Mouse (Mus musculus) adrenal gland, postnatal 36 days (tissue): ENCODE measurements around the gene Slc25a30. TPM values are rescaled to one million over a fixed set of nuclear protein-coding genes. Genes with fewer than 3 reads are reported as not detected.
"Not testable (repeated sequence)": the region's sequence is repeated elsewhere in the genome, so short reads cannot be mapped to it uniquely, and the experiment has no call there.

Experiments
- DNase-seq, 2 experiments: peaks; one replicate each; pipeline ENCODE4 v3.0.0; 2021; ENCODE audit warnings: mixed read lengths in 1 of 2
- total RNA-seq, 2 experiments: library from RNA; stranded (reverse); gene quantifications; 2 replicates each; pipeline ENCODE4 v1.2.3; 2021

Gene Slc25a30
- total RNA-seq, 2 experiments from 2014 or later, result 206 to 215 TPM

- DNase-seq, result no peak
These were observed 6.3 kb upstream of the Slc25a30 start for GRCm38 (mm10) chr14:75793110-75793509.

GRCm38 (mm10) chr14:75791372-75791771, 4.5 kb upstream of the Slc25a30 start:
- DNase-seq, result no peak

- DNase-seq, result peak; percentile 51 to 53
These were observed 3.7 kb upstream of the Slc25a30 start for GRCm38 (mm10) chr14:75790411-75790996.

GRCm38 (mm10) chr14:75789291-75789690, 2.5 kb upstream of the Slc25a30 start:
- peak; percentile 81 to 87 for DNase-seq

- no peak for DNase-seq
These were observed 948 bp upstream of the Slc25a30 start for GRCm38 (mm10) chr14:75787794-75788175.

- no peak for DNase-seq
These were observed 391 bp downstream of the Slc25a30 start for GRCm38 (mm10) chr14:75786424-75786867.

- DNase-seq, result no peak
These were observed 6.9 kb downstream of the Slc25a30 start for GRCm38 (mm10) chr14:75779913-75780312.

GRCm38 (mm10) chr14:75776637-75777036, 10.2 kb downstream of the Slc25a30 start:
- DNase-seq, result no peak

- DNase-seq, result peak; percentile 59 to 63
These were observed 13.4 kb downstream of the Slc25a30 start for GRCm38 (mm10) chr14:75773431-75773830.

GRCm38 (mm10) chr14:75772407-75772806, 14.4 kb downstream of the Slc25a30 start:
- not testable (repeated sequence) for DNase-seq

- no peak for DNase-seq
These were observed 15.7 kb downstream of the Slc25a30 start for GRCm38 (mm10) chr14:75771101-75771501.

GRCm38 (mm10) chr14:75769334-75769733, 17.5 kb downstream of the Slc25a30 start:
- DNase-seq, result no peak

GRCm38 (mm10) chr14:75768275-75768608, 18.6 kb downstream of the Slc25a30 start:
- no peak for DNase-seq

GRCm38 (mm10) chr14:75767492-75768274, 19.2 kb downstream of the Slc25a30 start:
- peak; percentile 70 to 76 for DNase-seq

GRCm38 (mm10) chr14:75761028-75761805, 25.6 kb downstream of the Slc25a30 start:
- DNase-seq, result peak in 1 of 2 experiments; percentile 62

GRCm38 (mm10) chr14:75758401-75758800, 28.4 kb downstream of the Slc25a30 start:
- DNase-seq, result no peak

- DNase-seq, result no peak
These were observed 29.0 kb downstream of the Slc25a30 start for GRCm38 (mm10) chr14:75757821-75758220.

- peak; percentile 62 to 70 for DNase-seq
These were observed 29.9 kb downstream of the Slc25a30 start for GRCm38 (mm10) chr14:75756971-75757370.

- peak; percentile 99 for DNase-seq
These were observed 32.6 kb downstream of the Slc25a30 start, which contains the start of gene Cog3 for GRCm38 (mm10) chr14:75753991-75754817. Gene Cog3 (minus strand): TSS chr14:75754517.

- no peak for DNase-seq
These were observed 33.6 kb downstream of the Slc25a30 start for GRCm38 (mm10) chr14:75753206-75753605.

GRCm38 (mm10) chr14:75751040-75751439, 35.8 kb downstream of the Slc25a30 start:
- DNase-seq, result no peak

- DNase-seq, result no peak
These were observed 37.7 kb downstream of the Slc25a30 start for GRCm38 (mm10) chr14:75749123-75749522.
